Mouse (Mus musculus) left cerebral cortex, postnatal 10 days (tissue): ENCODE results near the gene Timm17b. TPM values are rescaled to one million over a fixed set of nuclear protein-coding genes. Genes with fewer than 3 reads are reported as not detected.
"Not testable (repeated sequence)": the region's sequence is repeated elsewhere in the genome, so short reads cannot be mapped to it uniquely, and the experiment has no call there.

Source experiments
- DNase-seq, 2 experiments: peaks; one replicate each; pipeline ENCODE4 v3.0.0; 2021 to 2022; ENCODE audit warnings: low spot score in 2 of 2, mixed read lengths in 1 of 2; ENCODE audit errors: extremely low spot score in 1 of 2
- intact Hi-C: fragments of 180-260 bp; cut with DNase I; formaldehyde crosslinking; loops from one replicate; pipeline ENCODE4 v1.15.1; 2025
- total RNA-seq, 2 experiments: library from RNA; stranded (reverse); gene quantifications; 2 replicates each; pipeline ENCODE4 v1.2.3; 2021

Timm17b gene
- total RNA-seq = 10 to 100 TPM; 25.5 to 34.1 TPM

DNA sequence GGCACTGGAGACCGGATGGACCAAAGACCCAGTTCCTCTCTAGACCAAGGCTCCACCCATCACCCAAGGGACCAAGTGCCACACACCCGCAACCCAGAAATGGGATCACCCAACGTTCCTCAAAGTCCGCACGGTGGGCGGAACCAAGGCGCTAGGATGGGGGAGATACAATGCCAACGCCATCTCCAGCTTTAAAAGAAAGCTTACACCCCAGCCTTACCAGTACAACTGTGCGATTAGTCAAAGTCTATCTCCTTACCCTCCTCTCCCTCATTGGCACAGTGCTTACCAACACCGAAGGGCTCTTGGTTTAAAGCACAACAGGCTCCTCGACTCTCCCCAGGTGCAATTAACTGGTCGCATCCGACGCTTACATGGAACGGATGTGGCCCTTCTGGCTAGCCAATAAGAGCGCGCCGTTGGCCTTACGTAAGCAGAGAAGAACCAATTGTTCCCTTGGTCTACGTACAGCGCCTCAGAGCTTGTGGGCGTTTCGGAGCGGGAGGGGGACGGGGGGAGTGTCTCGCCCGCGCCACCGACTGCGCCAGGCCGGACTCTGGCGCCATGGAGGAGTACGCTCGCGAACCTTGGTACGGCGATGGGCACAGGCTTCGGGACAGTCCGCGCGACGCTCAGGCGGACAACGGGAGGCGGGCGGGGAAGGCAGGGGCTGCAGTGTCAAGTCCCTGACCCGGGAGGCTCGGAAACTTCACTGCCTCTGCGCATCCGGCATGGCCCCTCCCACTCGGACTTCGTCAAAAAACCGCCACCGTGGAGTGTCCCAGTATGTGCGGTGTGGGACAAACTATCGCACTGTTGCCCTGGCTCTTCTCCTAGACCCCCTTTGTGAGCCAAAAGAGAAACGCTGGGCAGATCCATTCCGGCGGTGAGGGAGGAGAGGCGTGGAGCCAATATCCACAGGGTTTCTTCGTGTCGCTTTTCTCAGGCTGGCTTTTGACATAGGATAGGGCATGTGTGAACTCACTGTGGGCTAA lies at the start of gene Timm17b, which contains the start of gene Pqbp1:
Gene Timm17b, plus strand, starts transcription at position 478 of the 995 bp plus-strand sequence.
Gene Pqbp1, minus strand, starts transcription at position 390 of the 995 bp plus-strand sequence.
- peak; percentile 87 to 93 for DNase-seq
- intact Hi-C loops = no loop called here

DNA sequence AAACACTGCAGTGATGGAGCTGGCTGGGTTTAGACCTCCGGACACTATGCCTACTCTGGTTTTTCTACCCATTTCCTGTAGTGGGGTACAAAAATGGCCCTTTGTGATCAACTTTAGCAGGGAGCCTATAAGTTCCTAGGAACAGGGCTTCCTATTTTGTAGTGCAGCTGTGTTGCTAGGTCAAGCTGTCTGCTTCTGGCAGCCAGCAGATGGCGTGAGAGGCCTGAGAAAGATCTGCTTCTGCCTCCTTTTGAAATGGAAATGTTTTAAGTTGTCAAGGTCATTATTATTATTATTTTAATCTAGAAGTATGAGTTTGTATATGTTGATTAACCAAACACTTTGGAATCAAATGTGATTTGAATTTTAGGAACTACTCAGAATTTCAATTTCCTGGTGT lies 44.6 kb upstream of the Timm17b start:
- intact Hi-C loops = no loop called here
- peak; percentile 5 to 44 for DNase-seq

DNA sequence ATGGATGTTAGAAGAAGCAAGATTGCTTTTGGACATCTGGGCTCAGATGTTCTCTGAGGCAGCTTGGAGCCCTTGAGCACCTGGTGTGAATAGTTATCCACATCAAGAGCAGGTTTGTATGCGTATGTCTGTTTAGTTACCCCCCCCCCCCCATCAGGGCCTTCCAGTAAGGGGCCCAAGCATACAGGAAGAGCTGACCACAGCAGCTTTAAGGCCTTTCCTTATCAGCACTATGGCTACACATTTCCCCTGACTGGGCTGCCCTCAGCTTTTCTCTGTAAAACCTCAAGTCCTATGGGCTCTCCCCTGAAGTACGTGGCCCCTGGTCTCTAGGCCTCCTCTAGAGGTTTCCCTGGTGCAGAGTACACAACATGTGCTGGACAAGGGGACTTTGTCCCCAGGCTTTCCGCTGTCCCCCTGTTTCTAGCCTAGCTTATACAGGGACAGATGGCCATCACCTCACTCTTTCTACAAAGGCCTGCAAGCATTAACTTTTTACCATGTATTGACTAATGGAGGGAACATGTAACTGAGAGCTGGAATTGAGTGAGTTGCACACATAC lies 39.9 kb upstream of the Timm17b start:
- intact Hi-C loops = no loop called here
- DNase-seq = no peak

DNA sequence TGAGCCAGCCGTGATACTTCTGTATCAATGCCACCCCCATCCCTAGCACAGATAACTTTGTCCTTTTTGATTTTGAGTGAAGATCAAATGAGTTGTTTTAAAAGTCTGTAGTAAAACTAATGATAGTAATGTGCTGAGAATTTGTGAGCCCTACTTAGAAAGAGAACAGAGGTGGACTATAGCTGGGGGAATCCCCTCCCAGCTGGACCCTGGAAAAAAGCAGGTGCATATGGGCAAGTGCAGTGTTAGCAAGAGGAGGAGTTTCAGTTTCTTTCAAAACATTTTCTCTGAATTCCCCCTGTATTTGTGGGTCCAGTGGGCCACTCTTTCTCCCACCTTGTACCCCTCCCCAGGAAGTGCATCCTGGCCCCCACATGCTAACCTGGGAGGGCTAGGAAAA lies 36.0 kb upstream of the Timm17b start:
- no peak for DNase-seq
- intact Hi-C loops = no loop called here

GRCm38 (mm10) chrX:7864551-7864950 lies 34.6 kb upstream of the Timm17b start:
- DNase-seq = no peak
- intact Hi-C loops = no loop called here

DNA sequence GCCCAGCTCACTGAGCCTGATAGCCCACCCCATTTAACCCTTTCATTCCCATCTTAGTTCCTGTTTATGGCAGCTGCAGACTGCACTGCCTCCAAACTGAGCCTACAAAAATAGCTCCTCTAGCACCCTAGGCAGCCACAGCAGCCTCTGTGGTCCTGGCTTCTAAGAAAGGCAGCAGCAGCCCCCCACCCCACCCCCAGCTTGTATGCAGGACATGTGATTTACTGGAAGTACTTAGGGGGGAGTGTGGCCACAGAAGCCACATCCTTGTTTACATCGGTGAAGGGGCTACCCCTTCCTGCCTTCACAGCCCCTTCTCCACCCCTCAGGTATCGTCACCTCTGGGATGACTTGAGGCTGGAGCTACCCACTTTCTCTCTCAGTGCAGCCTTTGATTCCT lies 33.8 kb upstream of the Timm17b start:
- DNase-seq = no peak
- intact Hi-C loops = no loop called here

DNA sequence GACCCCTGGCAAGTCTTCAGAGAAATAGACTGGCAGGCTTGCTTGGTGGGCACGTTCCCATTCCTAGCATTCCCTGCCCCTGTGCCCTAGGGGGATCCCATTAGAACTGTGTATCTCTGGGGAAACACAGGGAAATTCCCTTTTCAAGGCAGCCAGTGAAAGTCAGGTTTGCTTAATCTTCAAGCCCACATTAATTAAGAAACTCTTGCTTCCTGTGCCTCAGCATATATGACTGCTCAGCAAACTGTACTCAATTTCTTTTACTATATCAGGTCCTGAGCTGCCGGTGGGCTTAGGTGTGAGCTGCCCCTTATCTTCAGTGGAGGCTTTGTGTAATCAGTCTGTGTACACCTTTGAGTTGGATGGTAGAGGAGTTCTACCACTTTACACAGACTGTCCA lies 33.4 kb upstream of the Timm17b start:
- intact Hi-C loops = no loop called here
- DNase-seq = no peak

- intact Hi-C loops = no loop called here
- no peak for DNase-seq
Observed at GRCm38 (mm10) chrX:7867141-7867540, 32.0 kb upstream of the Timm17b start.

DNA sequence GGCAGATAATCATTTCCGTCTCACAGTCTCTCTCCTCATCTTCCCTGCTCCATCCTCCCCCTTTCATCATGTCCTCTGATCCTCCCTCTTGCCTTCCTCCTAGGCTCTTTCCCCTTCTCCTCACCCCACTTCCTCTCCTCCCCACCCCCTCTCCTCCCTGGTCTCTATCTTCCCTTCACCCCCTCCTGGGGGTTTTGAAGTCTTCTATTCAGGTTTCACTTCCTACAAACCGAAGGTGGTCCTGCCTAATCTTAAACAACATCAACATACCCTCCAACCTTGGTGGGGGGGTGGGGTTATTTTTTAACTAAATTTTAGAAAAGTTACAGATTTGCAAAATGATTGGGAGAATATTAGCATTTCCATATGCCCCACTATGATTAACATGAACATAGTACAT lies 30.7 kb upstream of the Timm17b start:
- no peak for DNase-seq

GRCm38 (mm10) chrX:7869826-7870225 lies 29.3 kb upstream of the Timm17b start:
- intact Hi-C loops = no loop called here
- no peak for DNase-seq

More for the DNA sequence above, 30.7 kb upstream of the Timm17b start:
- intact Hi-C loops = no loop called here

DNA sequence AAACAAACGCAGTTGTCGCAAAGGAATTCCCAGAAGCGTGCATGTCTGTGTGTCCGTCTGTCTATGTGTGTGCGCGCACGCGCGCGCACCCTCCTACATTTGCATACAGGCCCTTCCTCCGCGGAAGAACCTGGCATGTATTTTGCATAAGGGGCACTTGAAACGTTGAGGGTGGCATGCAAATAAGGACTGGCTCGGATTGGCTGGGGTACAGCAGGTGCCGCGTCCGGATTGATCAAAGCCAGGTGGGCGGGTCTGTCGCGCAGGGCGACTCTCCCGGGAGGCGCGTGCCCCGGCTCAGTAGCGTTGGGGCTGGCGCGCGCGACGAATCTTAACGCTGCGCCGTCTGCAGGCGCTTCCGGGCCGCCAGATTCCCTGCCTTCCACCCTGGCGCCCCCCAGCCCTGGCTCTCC lies 21.1 kb upstream of the Timm17b start, which contains the start of gene Pim2:
Gene Pim2, plus strand, starts transcription at position 256 of the 413 bp plus-strand sequence.
- intact Hi-C loops = no loop called here
- DNase-seq = peak; percentile 83 to 89

GRCm38 (mm10) chrX:7878495-7878894 lies 20.7 kb upstream of the Timm17b start:
- intact Hi-C loops = no loop called here
- peak in 1 of 2 experiments; percentile 39 for DNase-seq

GRCm38 (mm10) chrX:7879819-7880218 lies 19.3 kb upstream of the Timm17b start:
- intact Hi-C loops = no loop called here
- DNase-seq = peak; percentile 46 to 74

GRCm38 (mm10) chrX:7883841-7884567 lies 15.2 kb upstream of the Timm17b start, which contains the start of gene Slc35a2:
Gene Slc35a2, plus strand, starts transcription at chrX:7884028.
- intact Hi-C loops = no loop called here
- peak; percentile 73 to 86 for DNase-seq

- no peak for DNase-seq
- intact Hi-C loops = no loop called here
Observed at GRCm38 (mm10) chrX:7898211-7898610, 946 bp upstream of the Timm17b start.

DNA sequence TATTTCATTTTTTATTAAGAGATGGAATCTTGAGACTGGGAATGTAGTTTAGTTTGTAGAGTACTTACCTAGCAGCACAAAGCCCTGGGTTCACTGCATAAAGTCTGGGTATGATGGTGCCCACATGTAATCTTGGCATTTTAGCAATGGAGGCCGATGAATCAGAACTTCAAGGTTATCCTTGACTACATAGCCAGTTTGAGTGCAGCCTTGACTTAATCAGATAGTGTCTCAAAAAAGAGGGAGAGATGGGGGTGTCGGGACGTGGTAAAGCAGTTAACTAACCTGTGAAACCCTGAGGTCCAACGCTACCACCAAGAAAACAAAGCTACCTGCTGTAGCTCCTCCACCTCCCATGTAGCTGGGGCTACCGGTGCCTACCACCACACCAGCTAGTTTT lies 5.3 kb downstream of the Timm17b start:
- no peak for DNase-seq
- intact Hi-C loops = no loop called here

GRCm38 (mm10) chrX:7907735-7908134 lies 8.6 kb downstream of the Timm17b start, which contains the start of gene Gm10491:
Gene Gm10491, minus strand, starts transcription at chrX:7907835.
- no peak for DNase-seq

GRCm38 (mm10) chrX:7909242-7909641 lies 10.1 kb downstream of the Timm17b start, which contains the start of gene Gm10490:
Gene Gm10490, plus strand, starts transcription at chrX:7909542.
- DNase-seq, intact Hi-C loops: not testable (repeated sequence)

More at GRCm38 (mm10) chrX:7907735-7908134, 8.6 kb downstream of the Timm17b start, which contains the start of gene Gm10491:
- intact Hi-C loops = no loop called here

GRCm38 (mm10) chrX:7910473-7910872 lies 11.3 kb downstream of the Timm17b start:
- intact Hi-C loops = no loop called here
- DNase-seq = no peak
